Mouse (Mus musculus): ENCODE data around the gene Inpp4a. TPM values are rescaled to one million over a fixed set of nuclear protein-coding genes. Genes with fewer than 3 reads are reported as not detected.

Inpp4a gene
- total RNA-seq, 2 experiments from 2014 or later = 151 to 152 TPM

- intact Hi-C loops (cut with DNase I) = loop anchor here (5.0 kb wide), 1 partner anchor 49 kb away; no protein-coding TSS in a partner anchor
- DNase-seq (ENCODE audit: low spot score in 2 of 2) = peak; percentile 50 to 78
Observed at GRCm38 (mm10) chr1:37350886-37351651, 51.4 kb downstream of the Inpp4a start.

- intact Hi-C loops (cut with DNase I) = loop anchor here (5.0 kb wide), 1 partner anchor 50 kb away; no protein-coding TSS in a partner anchor
- no peak for DNase-seq (ENCODE audit: low spot score in 2 of 2)
Observed at GRCm38 (mm10) chr1:37351961-37352360, 52.3 kb downstream of the Inpp4a start.

- intact Hi-C loops (cut with DNase I) = loop anchor here (5.0 kb wide), 1 partner anchor 51 kb away; no protein-coding TSS in a partner anchor
- DNase-seq (ENCODE audit: low spot score in 2 of 2) = no peak
Observed at GRCm38 (mm10) chr1:37353456-37353855, 53.8 kb downstream of the Inpp4a start.

GRCm38 (mm10) chr1:37355492-37355891 is 55.8 kb downstream of the Inpp4a start:
- intact Hi-C loops (cut with DNase I) = no loop called here

GRCm38 (mm10) chr1:37356305-37356704 is 56.6 kb downstream of the Inpp4a start:
- peak in 1 of 2 experiments; percentile 33 for DNase-seq (ENCODE audit: low spot score in 2 of 2)
- intact Hi-C loops (cut with DNase I) = no loop called here

More at GRCm38 (mm10) chr1:37355492-37355891, 55.8 kb downstream of the Inpp4a start:
- no peak for DNase-seq (ENCODE audit: low spot score in 2 of 2)

- intact Hi-C loops (cut with DNase I) = no loop called here
Observed at GRCm38 (mm10) chr1:37357173-37357572, 57.5 kb downstream of the Inpp4a start.

GRCm38 (mm10) chr1:37358621-37359020 is 59.0 kb downstream of the Inpp4a start:
- DNase-seq (ENCODE audit: low spot score in 2 of 2) = no peak
- intact Hi-C loops (cut with DNase I) = no loop called here

More at GRCm38 (mm10) chr1:37357173-37357572, 57.5 kb downstream of the Inpp4a start:
- no peak for DNase-seq (ENCODE audit: low spot score in 2 of 2)

GRCm38 (mm10) chr1:37359395-37360092 is 59.9 kb downstream of the Inpp4a start:
- DNase-seq (ENCODE audit: low spot score in 2 of 2) = no peak
- intact Hi-C loops (cut with DNase I) = no loop called here

GRCm38 (mm10) chr1:37360781-37361180 is 61.1 kb downstream of the Inpp4a start:
- DNase-seq (ENCODE audit: low spot score in 2 of 2) = no peak
- intact Hi-C loops (cut with DNase I) = no loop called here

- DNase-seq (ENCODE audit: low spot score in 2 of 2) = no peak
- intact Hi-C loops (cut with DNase I) = no loop called here
Observed at GRCm38 (mm10) chr1:37362721-37363120, 63.1 kb downstream of the Inpp4a start.

GRCm38 (mm10) chr1:37368125-37368524 is 68.5 kb downstream of the Inpp4a start:
- DNase-seq (ENCODE audit: low spot score in 2 of 2) = peak; percentile 69 to 79
- intact Hi-C loops (cut with DNase I) = no loop called here

- peak in 1 of 2 experiments; percentile 41 for DNase-seq (ENCODE audit: low spot score in 2 of 2)
- intact Hi-C loops (cut with DNase I) = no loop called here
Observed at GRCm38 (mm10) chr1:37368768-37369385, 69.2 kb downstream of the Inpp4a start.

- DNase-seq (ENCODE audit: low spot score in 2 of 2) = no peak
- intact Hi-C loops (cut with DNase I) = no loop called here
Observed at GRCm38 (mm10) chr1:37376177-37376576, 76.5 kb downstream of the Inpp4a start.

- no peak for DNase-seq (ENCODE audit: low spot score in 2 of 2)
- intact Hi-C loops (cut with DNase I) = no loop called here
Observed at GRCm38 (mm10) chr1:37376751-37377150, 77.1 kb downstream of the Inpp4a start.

- intact Hi-C loops (cut with DNase I) = no loop called here
- no peak for DNase-seq (ENCODE audit: low spot score in 2 of 2)
Observed at GRCm38 (mm10) chr1:37378095-37378494, 78.4 kb downstream of the Inpp4a start.

- intact Hi-C loops (cut with DNase I) = no loop called here
- DNase-seq (ENCODE audit: low spot score in 2 of 2) = no peak
Observed at GRCm38 (mm10) chr1:37379536-37379935, 79.9 kb downstream of the Inpp4a start.

- no peak for DNase-seq (ENCODE audit: low spot score in 2 of 2)
- intact Hi-C loops (cut with DNase I) = no loop called here
Observed at GRCm38 (mm10) chr1:37380913-37381312, 81.2 kb downstream of the Inpp4a start.

- intact Hi-C loops (cut with DNase I) = no loop called here
- no peak for DNase-seq (ENCODE audit: low spot score in 2 of 2)
Observed at GRCm38 (mm10) chr1:37384304-37384703, 84.6 kb downstream of the Inpp4a start.

- intact Hi-C loops (cut with DNase I) = no loop called here
- DNase-seq (ENCODE audit: low spot score in 2 of 2) = peak in 1 of 2 experiments; percentile 22
Observed at GRCm38 (mm10) chr1:37386448-37386971, 86.8 kb downstream of the Inpp4a start.

- peak; percentile 62 to 83 for DNase-seq (ENCODE audit: low spot score in 2 of 2)
Observed at GRCm38 (mm10) chr1:37393174-37393573, 93.5 kb downstream of the Inpp4a start.

More at GRCm38 (mm10) chr1:37393174-37393573, 93.5 kb downstream of the Inpp4a start:
- intact Hi-C loops (cut with DNase I) = no loop called here
